Mouse (Mus musculus): ENCODE results near the gene Snrpb2. TPM values are rescaled to one million over a fixed set of nuclear protein-coding genes. Genes with fewer than 3 reads are reported as not detected.

The Snrpb2 gene
- total RNA-seq (2023): 56.5 to 65.6 TPM (median 61.0 TPM) in 4 replicates

DNA sequence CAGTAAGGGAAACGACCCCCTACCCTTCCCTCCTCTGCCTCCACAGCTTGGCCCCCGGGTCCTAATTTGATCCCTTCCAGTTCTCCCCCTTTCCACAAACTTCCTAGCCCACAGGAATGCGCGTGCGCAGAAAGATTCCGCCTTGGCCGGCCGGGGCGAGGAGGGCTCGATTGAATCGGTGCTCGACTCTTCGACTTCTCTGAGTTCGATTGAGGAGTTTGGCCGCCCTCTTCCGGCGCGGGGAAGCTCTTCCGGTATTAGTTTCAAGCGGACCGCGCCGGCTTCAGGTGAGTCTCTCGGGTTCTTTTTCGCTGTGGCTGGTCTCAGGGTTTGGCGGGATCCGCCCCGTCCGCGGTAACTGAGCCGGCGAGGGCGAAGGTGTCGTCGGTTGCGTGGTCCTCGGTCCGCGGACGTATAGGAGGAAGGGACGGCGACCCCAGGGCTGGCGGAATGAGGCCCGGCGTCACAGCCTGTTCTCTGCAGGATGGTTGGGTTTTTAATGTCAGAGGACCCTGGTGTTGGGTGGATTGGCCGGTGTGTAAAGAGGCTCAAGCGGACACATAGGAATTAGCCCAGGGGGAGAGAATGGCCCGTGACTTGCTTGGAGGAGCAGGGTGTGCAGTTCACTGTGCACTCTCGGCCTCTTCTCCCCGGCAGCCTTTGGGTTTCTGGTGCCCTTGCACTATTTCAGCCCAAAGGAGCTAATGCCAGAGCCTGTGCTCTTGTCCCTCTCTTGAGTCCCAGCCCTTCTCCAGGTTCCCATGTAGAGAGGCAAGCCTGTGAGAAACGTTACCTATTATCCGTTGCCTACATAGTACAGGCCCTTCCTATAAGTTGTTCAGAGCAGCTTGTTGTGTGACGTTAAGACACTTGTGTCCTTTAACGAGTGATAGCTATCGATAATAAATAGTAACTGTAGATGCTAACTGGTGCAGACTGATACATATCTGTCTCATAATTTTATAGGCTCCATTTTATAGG lies at the start of gene Snrpb2:
Gene Snrpb2, plus strand, starts transcription at position 228 of the 981 bp plus-strand sequence.

GRCm38 (mm10) chr2:143078198-143078851 lies 15.5 kb downstream of the Snrpb2 start, which contains the start of gene Otor:
Gene Otor (plus strand): TSS chr2:143078473.

Other genes with a start within 250 kb of the Snrpb2 start
- 24.4 to 27.2 TPM (median 26.3 TPM) in 4 replicates for gene Kif16b, start 161.5 kb upstream of the Snrpb2 start, total RNA-seq (2023)
- gene Otor, start 15.4 kb downstream of the Snrpb2 start, total RNA-seq (2023): not detected in 4 replicates